ENCODE assay signal across 8 mouse cellular contexts in genomic region chr13:19365596-19365995, GRCm38 (mm10). TPM values are rescaled to one million over a fixed set of nuclear protein-coding genes. Genes with fewer than 3 reads are reported as not detected.
DNase-seq lines count a peak whose midpoint lies in the region.

No protein-coding gene starts in this region.

- DNase-seq in gastrocnemius, adult 18-20 months (ENCODE audit: low spot score): peak; percentile 50
- DNase-seq in gastrocnemius, adult 8-10 months (ENCODE audit: low spot score in 2 of 2): no peak
- peak; percentile 74 for DNase-seq in adrenal gland, postnatal 10 days
- peak; percentile 83 for DNase-seq in embryo, embryonic 11 days
- DNase-seq in heart, postnatal 4 days: peak; percentile 72
- DNase-seq in layer of hippocampus, adult 9-10 months (ENCODE audit: low spot score): peak; percentile 59
- peak; percentile 71 for DNase-seq in lung, postnatal 14 days
- peak; percentile 64 to 77 for DNase-seq in right cerebral cortex, postnatal 10 days (ENCODE audit: low spot score in 2 of 2)

RNA-seq across cellular contexts. Expression of gene Stard3nl, which starts 30.0 kb away (rescaled TPM):
- 1 to 10 TPM; 5.8 to 6.6 TPM for total RNA-seq in gastrocnemius, adult 18-20 months (2021)
- 1 to 10 TPM; 5.9 to 8.8 (median 7.1) TPM for total RNA-seq in gastrocnemius, adult 8-10 months (2022)
- total RNA-seq in adrenal gland, postnatal 10 days (2021): 10 to 100 TPM; 24.3 to 34.2 TPM
- total RNA-seq in heart, postnatal 4 days (2021): 10 to 100 TPM; 27.7 to 29.6 TPM

Comparison
In these comparisons a context has a peak if more than half of its experiments do, and no peak if none do; other contexts are left out.
1. DNase-seq: peak in gastrocnemius, adult 18-20 months (single experiment), adrenal gland, postnatal 10 days (single experiment), embryo, embryonic 11 days (single experiment), heart, postnatal 4 days (single experiment), layer of hippocampus, adult 9-10 months (single experiment), lung, postnatal 14 days (single experiment) and right cerebral cortex, postnatal 10 days (2 of 2); none in gastrocnemius, adult 8-10 months (0 of 2).